Mouse (Mus musculus) lung, embryonic 14.5 days (tissue): Measurements from ENCODE around the gene Trim2. TPM values are rescaled to one million over a fixed set of nuclear protein-coding genes. Genes with fewer than 3 reads are reported as not detected.

Experiments
- ATAC-seq: fragments of 200-750 bp; cut with Nextera tagmentation; 2 replicates; pipeline ENCODE4 v1.8.0; 2017; ENCODE audit warnings: mild to moderate bottlenecking, moderate TSS enrichment, moderate library complexity; ENCODE audit not compliant: insufficient read depth
- DNase-seq: peaks from one replicate; pipeline ENCODE4 v3.0.0-alpha.2; 2015
- H3K27ac ChIP-seq: fragments of 300-500 bp; sonication (generic); 2 replicates; pipeline ENCODE4 v1.5.1; 2014; ENCODE audit warnings: low read depth, mild to moderate bottlenecking, moderate library complexity
- H3K27me3 ChIP-seq: fragments of 300-500 bp; sonication (generic); 2 replicates; pipeline ENCODE4 v1.6.1; 2014; ENCODE audit warnings: low read length, control low read depth; ENCODE audit not compliant: insufficient read depth
- H3K36me3 ChIP-seq: fragments of 300-500 bp; sonication (generic); 2 replicates; pipeline ENCODE4 v1.6.1; 2014; ENCODE audit warnings: control low read depth; ENCODE audit not compliant: insufficient read depth
- H3K4me1 ChIP-seq: fragments of 300-500 bp; sonication (generic); 2 replicates; pipeline ENCODE4 v1.6.1; 2014; ENCODE audit warnings: antibody characterized with exemption, control low read depth; ENCODE audit not compliant: insufficient read depth
- H3K4me2 ChIP-seq: fragments of 300-500 bp; sonication (generic); 2 replicates; pipeline ENCODE4 v1.6.1; 2014; ENCODE audit warnings: mild to moderate bottlenecking
- H3K4me3 ChIP-seq: fragments of 300-500 bp; sonication (generic); 2 replicates; pipeline ENCODE4 v1.5.1; 2014; ENCODE audit warnings: low read depth, low read length
- H3K9ac ChIP-seq: fragments of 300-500 bp; sonication (generic); 2 replicates; pipeline ENCODE4 v1.6.1; 2014
- H3K9me3 ChIP-seq: fragments of 300-500 bp; sonication (generic); 2 replicates; pipeline ENCODE4 v1.6.1; 2016; ENCODE audit warnings: low read depth, low read length, control low read depth
- CTCF ChIP-seq: IDR thresholded peaks from 2 replicates; pipeline ENCODE4 v1.5.1; 2016; ENCODE audit warnings: antibody characterized with exemption, low read depth
- WGBS: fragments of 180-500 bp; shearing (Covaris S2); extraction: QIAGEN DNeasy Blood & Tissue Kit; methylation state at CpG from one replicate; pipeline ENCODE4 v1.1.7; 2014; 5-methylcytosine and 5-hydroxymethylcytosine counted together
- polyA plus RNA-seq: library from polyadenylated mRNA; unstranded; fragments of >200 nt; fragmentation: Nextera tagmentation; extraction: Ambion mirVana; gene quantifications from 2 replicates; pipeline ENCODE4 v1.2.1, GENCODE M21; 2014

Gene Trim2
- polyA plus RNA-seq, 1 experiment from 2014 or later, result 27.0 TPM

DNA sequence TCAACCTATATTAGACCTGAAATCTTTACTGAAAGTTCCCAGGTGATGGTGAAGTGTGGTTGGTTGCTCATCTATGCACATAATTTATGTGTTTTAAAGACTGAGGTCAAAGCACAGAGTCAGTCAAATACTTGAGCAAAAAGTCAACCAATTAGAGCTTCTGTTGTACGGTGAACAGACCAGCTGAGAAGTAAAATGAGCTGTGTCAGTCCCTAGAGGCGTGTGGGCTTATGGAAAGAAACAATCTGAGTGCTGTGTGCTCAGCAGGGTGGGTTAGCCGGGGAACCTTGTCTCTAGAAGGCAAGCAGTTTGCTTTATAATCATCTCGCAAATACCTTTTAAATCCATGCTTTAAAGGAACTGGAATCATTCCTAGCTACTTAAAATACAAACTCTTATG lies 149.7 kb downstream of the Trim2 start:
- DNase-seq (no peak), ATAC-seq (no peak)
- Histone ChIP-seq H3K36me3 (no peaks in the 10 kb centered on the region), H3K9me3 (no peaks in the 10 kb centered on the region), H3K4me3 (no peak overlapping the region), H3K4me1 (0 out of 2 replicates have a peak, but pooled peaks cover 3% of the 10 kb centered on the region), H3K27me3 (no peaks in the 10 kb centered on the region), H3K9ac (no peak overlapping the region), H3K27ac (no peak overlapping the region), H3K4me2 (no peak overlapping the region)
- WGBS, result 55% methylated on average over 4 of the region's 4 CpGs
- TF ChIP-seq CTCF, result no peak

DNA sequence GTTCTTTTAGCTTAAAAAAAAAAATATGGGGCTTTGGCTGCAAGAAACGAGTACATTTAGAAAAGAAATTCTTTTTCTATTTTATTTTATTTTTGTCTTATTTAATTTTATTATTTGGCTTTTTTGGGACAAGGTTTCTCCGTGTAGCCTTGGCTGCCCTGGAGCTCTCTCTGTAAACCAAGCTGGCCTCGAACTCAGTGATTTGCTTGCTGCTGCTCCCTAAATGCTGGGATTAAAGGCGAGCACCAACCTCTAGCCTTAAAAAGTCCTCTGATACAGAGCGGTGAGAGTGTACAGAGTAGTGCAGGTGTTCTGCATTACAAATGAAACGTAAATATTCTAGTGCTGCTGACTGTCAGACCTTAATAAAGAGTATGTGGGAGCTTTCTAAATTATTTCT lies 150.6 kb downstream of the Trim2 start:
- WGBS, result 49% methylated on average over 6 of the region's 6 CpGs
- Histone ChIP-seq H3K9ac (no peak overlapping the region), H3K36me3 (no peaks in the 10 kb centered on the region), H3K27me3 (no peaks in the 10 kb centered on the region), H3K9me3 (no peaks in the 10 kb centered on the region), H3K27ac (peak overlapping the region; percentile 49; the same call in 1 of the 2 replicates), H3K4me1 (0 out of 2 replicates have a peak, but pooled peaks cover 3% of the 10 kb centered on the region), H3K4me3 (peak overlapping the region; percentile 58; the same call in 1 of the 2 replicates), H3K4me2 (peak overlapping the region; percentile 98)
- TF ChIP-seq CTCF, result no peak
- no peak for DNase-seq
- ATAC-seq, result no peak

DNA sequence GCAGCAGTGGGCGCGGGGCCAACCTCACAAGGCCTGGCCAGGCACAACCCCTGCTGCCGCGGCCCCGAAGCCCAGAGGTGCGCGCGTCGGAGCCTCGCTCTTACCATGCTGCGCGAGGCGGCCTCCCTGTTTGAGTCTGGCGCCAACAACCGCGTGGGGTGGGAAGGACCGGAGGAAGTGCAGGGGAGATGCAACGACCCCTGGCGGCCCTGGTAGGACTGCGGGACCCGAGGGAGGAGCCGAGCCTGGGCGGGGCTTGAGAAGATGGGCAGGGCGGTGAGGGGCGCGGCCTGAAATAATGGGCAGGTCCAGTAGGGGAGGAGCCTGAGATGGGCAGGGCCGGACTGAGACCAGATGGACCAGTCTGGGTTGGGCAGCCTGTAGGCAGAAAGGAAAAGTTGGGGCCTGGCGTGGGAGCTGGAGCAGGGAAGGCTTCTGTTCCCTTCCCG lies 151.1 kb downstream of the Trim2 start, which contains the start of gene Mnd1:
TSS of gene Mnd1 (minus strand) at position 229 of the 449 bp plus-strand sequence.
- Histone ChIP-seq H3K36me3 (no peaks in the 10 kb centered on the region), H3K4me3 (peak within 1 kb of the TSS; percentile 58), H3K27ac (peak within 1 kb of the TSS; percentile 88), H3K4me1 (0 out of 2 replicates have a peak, but pooled peaks cover 3% of the 10 kb centered on the region), H3K9me3 (no peaks in the 10 kb centered on the region), H3K9ac (peak within 1 kb of the TSS; percentile 83), H3K27me3 (no peaks in the 10 kb centered on the region), H3K4me2 (peak within 1 kb of the TSS; percentile 98)
- peak; percentile 99 for DNase-seq
- ATAC-seq, result peak; percentile 99
- under 1% methylated on average over 29 of the region's 29 CpGs for WGBS
- TF ChIP-seq CTCF, result peak; percentile 99

DNA sequence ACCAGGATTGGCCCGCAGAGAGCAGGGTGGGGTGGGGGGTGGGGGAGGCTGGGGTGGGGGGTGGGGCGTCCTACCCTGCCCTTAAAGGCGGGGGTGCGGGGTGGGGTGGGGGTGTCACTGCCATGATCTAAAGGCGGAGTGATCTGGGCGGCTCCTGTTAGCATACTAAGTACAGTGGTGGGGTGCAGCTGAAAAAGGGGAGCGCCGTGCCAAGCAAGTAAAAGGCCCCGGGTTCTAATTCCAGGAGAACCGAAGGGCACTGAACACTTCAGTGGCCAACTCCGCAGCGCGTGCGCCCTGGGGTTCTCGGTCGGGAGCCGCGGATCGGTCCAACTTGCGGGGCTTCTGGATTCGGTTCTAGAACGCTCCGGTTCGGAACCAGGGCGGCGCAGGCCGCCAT lies 151.5 kb downstream of the Trim2 start:
- ATAC-seq (peak; percentile 51; the same call in 1 of the 2 replicates), DNase-seq (no peak)
- Histone ChIP-seq H3K36me3 (no peaks in the 10 kb centered on the region), H3K4me2 (peak overlapping the region; percentile 98), H3K9me3 (no peaks in the 10 kb centered on the region), H3K27ac (peak overlapping the region; percentile 88), H3K4me3 (peak overlapping the region; percentile 58), H3K27me3 (no peaks in the 10 kb centered on the region), H3K4me1 (0 out of 2 replicates have a peak, but pooled peaks cover 3% of the 10 kb centered on the region), H3K9ac (peak overlapping the region; percentile 83)
- no peak for TF ChIP-seq CTCF
- WGBS, result under 1% methylated on average over 27 of the region's 27 CpGs

DNA sequence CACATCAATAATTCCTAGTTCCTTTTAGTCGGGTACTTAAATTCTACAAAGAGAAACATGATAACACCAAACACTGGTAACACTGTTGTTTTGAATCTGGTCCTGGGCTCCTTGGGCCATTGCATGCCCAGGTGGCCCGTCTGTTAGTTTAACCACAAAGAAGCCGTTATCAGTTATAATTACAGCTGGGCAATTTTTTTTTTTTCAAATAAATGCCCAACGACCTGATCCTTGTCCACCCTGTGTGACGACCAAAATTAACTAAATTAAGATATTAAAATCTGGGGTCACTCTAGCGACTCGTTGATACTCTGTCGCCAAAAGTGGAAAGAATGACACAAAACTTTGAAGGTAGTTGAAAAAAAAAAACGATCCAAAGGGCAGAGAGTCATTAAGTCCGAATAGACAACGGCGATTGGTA lies 151.9 kb downstream of the Trim2 start:
- ATAC-seq (no peak), DNase-seq (peak; percentile 15)
- Histone ChIP-seq H3K27me3 (no peaks in the 10 kb centered on the region), H3K4me2 (peak overlapping the region; percentile 98), H3K4me1 (0 out of 2 replicates have a peak, but pooled peaks cover 3% of the 10 kb centered on the region), H3K27ac (no peak overlapping the region), H3K9me3 (no peaks in the 10 kb centered on the region), H3K36me3 (no peaks in the 10 kb centered on the region), H3K4me3 (peak overlapping the region; percentile 58), H3K9ac (peak overlapping the region; percentile 83; the same call in 1 of the 2 replicates)
- WGBS, result 10% methylated on average over 12 of the region's 12 CpGs
- TF ChIP-seq CTCF, result no peak

DNA sequence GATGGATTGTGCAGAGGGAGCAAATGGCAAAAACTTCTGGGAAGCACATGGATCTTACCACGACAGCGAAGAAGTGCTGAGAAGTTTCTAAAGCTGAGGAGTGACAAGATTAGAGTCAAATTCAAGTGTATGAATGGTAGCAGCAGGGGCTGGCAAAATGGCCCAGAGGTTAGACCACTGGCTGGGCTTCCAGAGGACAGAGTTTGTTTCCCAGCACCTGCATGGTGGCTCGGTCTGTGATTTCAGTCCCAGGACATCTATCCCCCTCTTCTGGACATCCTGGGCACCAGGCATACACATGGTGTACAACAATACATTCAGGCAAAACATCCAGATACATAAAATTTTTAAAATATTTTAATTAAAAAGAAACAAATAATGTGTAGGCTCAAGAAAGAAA lies 156.8 kb downstream of the Trim2 start:
- Histone ChIP-seq H3K27me3 (no peaks in the 10 kb centered on the region), H3K9me3 (no peaks in the 10 kb centered on the region), H3K4me2 (no peak overlapping the region), H3K9ac (no peak overlapping the region), H3K4me1 (0 out of 2 replicates have a peak, but pooled peaks cover 3% of the 10 kb centered on the region), H3K36me3 (no peaks in the 10 kb centered on the region), H3K4me3 (no peak overlapping the region), H3K27ac (no peak overlapping the region)
- TF ChIP-seq CTCF, result no peak
- 92% methylated on average over 3 of the region's 3 CpGs for WGBS
- DNase-seq (no peak), ATAC-seq (no peak)

DNA sequence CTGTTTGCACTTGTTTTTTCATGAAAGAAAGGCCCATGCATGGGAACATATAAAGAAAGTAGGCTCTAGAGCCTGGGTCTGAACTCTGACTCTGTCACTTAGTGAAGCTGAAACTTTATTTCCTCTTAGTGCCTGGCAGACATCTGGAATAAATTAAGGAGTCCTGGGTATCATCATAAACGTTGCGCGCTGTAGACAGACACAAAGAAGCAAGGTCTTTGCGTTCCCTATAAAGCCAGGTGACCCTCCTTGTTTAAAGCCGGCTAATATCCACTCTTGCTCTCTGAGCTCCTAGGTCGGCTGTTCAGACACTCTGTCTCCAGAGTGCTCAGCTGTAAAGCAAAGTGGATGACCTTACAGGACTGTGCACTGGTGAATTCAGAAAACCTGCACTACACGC lies 165.7 kb downstream of the Trim2 start:
- DNase-seq (no peak), ATAC-seq (no peak)
- Histone ChIP-seq H3K4me1 (no peaks in the 10 kb centered on the region), H3K36me3 (no peaks in the 10 kb centered on the region), H3K4me2 (no peak overlapping the region), H3K4me3 (no peak overlapping the region), H3K27ac (no peak overlapping the region), H3K27me3 (no peaks in the 10 kb centered on the region), H3K9me3 (no peaks in the 10 kb centered on the region), H3K9ac (no peak overlapping the region)
- TF ChIP-seq CTCF, result no peak
- WGBS, result 50% methylated on average over 7 of the region's 7 CpGs

DNA sequence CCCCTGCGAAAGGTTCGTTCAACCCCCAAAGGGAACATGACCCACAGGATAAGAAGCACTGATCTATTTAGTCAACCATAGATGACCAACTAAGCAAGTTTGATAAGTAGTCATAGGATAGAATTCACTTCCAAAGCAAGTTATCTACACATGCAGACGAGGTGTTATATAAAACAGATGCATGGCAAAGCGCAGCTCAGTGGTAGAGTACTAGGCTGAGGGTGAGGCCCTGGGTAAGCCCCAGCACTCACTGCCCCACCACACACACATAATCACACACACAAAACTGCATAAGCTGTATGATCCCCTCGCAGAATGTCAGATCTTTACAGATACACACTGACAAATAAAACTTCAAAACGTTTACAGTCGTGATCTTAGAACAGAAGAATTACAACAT lies 170.2 kb downstream of the Trim2 start:
- no peaks in the 10 kb centered on the region for H3K36me3 ChIP-seq
- ATAC-seq, result no peak
- no peaks in the 10 kb centered on the region for H3K9me3 ChIP-seq
- no peak for TF ChIP-seq CTCF
- no peak overlapping the region for H3K4me3 ChIP-seq
- no peak overlapping the region for H3K4me2 ChIP-seq
- no peaks in the 10 kb centered on the region for H3K27me3 ChIP-seq
- no peak for DNase-seq
- H3K4me1 ChIP-seq, result no peaks in the 10 kb centered on the region
- 70% methylated on average over 7 of the region's 7 CpGs for WGBS
- no peak overlapping the region for H3K27ac ChIP-seq
- no peak overlapping the region for H3K9ac ChIP-seq
